Mouse (Mus musculus) left cerebral cortex, postnatal 36 days (tissue): ENCODE data around the gene Ak5. TPM values are rescaled to one million over a fixed set of nuclear protein-coding genes. Genes with fewer than 3 reads are reported as not detected.

ENCODE experiments used
- DNase-seq, 2 experiments: peaks; one replicate each; pipeline ENCODE4 v3.0.0; 2021 to 2022; ENCODE audit warnings: low spot score in 2 of 2, mixed read lengths in 1 of 2
- intact Hi-C: fragments of 180-260 bp; cut with DNase I; formaldehyde crosslinking; loops from one replicate; pipeline ENCODE4 v1.15.1; 2025
- total RNA-seq, 2 experiments: library from RNA; stranded (reverse); gene quantifications; 2 replicates each; pipeline ENCODE4 v1.2.3; 2021

Gene Ak5
- total RNA-seq, 2 experiments from 2014 or later, result 142 to 149 TPM

DNA sequence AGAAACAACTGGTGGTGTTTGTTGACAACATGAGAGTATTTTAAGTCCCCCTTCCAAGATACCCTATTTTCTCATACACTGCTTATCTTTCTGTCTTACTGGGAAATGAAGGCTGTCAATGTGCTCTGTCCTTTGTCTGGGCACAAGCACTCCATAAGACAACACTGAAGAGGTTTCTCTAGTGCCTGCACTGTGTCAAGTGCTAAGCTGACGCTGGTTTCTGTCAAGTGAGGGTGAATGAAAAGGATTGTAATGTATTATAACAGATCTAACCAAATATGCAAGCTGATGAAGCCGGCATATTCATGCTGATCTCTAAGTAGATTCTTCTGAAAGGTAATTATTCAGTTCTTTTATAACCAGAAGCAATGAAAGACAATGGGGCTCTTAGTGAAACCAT lies 174.3 kb downstream of the Ak5 start:
- no peak for DNase-seq
- intact Hi-C loops, result no loop called here

DNA sequence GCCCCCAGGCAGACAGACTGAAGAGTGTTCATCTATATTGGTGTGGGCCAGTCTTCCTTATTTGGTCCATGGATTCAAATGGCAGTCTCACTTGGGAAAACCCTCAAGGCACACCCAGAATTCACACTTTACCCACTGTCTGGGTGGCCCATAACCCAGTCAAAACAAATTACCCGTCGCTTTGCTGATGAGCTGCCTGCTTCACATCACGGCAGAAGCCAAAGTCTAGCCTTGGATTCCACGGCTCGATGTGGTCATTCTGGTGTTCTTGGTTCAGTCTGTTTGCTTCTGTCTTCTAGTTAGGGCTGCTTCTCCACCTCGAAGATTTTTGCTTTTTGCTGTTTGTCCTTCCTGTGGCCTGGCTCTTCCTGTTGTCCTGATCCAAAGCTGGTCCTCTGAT lies 175.9 kb downstream of the Ak5 start:
- intact Hi-C loops, result no loop called here

DNA sequence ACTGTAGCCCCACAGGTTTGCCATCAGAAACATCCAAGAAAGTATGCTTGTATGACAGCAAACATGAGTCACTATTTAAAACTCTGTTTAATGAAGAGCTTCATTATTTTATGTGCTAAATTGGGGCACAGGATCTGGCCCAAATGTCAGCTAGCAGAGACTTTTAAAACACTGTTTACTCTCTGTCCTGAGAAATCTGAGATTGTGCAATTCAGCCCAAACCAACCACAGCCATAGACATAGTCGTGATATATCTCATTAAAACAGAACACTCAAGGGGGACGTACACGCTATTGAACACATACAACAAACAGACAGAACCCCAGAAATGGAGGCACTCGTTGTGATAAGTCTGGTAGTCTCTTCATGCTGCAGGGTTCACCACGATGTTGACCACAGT lies 177.7 kb downstream of the Ak5 start:
- intact Hi-C loops, result no loop called here
- DNase-seq, result no peak

More for the DNA sequence above, 175.9 kb downstream of the Ak5 start:
- DNase-seq, result no peak

DNA sequence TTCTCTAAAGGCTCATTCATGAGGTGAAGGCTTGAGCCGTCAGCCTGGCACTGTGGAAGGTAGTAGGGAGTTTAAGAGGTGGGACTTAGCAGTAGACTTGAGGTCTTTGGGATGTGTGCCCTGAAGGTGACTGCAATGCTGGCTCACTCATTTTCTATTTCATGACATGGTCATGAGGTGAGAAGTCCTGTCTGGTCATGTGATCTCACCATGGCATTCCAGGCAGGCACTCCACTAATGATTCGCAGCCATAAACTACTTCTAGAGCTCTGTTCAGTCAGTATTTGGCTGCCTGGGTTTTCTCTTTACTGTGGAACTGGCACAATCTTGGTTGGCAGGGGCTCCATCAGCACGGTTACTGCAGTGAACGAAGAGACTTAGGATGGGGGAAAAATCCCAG lies 179.2 kb downstream of the Ak5 start:
- no peak for DNase-seq
- intact Hi-C loops, result no loop called here

DNA sequence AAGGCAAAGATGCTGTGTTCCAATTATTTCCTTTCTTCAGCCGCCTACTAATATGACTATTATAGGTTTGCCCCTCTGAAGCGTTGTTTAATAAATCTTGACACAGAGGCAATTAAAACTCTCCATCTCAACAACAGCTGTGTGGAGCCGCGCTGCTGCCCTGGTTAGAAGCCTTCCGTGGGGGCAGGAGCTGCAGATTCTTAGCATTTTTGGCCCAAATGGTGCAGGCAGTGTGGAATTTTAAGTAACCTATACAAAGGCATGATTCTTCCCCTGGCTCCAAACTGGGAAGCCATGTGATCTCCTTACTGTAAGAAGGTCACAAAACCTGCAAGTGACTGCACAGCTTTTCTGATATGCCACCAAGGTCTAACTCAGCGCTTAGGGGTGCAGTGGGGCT lies 184.0 kb downstream of the Ak5 start:
- peak in 1 of 2 experiments; percentile 35 for DNase-seq
- intact Hi-C loops, result loop anchor here (2.0 kb wide), 1 partner anchor 69 kb away; no protein-coding TSS in a partner anchor

DNA sequence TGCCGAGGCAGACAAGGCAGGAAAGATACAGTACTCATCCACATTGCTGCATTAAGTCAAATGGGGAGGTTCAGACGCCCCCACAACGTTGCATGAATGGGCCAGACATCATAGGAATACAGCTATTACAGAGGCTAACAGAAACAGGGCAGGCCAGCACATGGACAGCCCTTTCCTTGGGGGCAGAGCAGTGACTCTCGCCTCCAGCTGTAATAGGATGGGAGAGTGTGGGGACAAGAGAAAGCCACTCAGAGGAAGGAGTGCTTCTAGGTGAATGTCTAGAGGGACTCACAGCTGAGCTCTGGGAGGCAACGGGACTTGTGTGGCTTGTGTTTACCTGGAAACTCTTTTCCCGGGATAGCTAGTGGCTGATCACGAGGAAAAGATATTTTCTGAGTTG lies 184.4 kb downstream of the Ak5 start:
- DNase-seq, result no peak
- intact Hi-C loops, result loop anchor here (2.0 kb wide), 1 partner anchor 69 kb away; no protein-coding TSS in a partner anchor

DNA sequence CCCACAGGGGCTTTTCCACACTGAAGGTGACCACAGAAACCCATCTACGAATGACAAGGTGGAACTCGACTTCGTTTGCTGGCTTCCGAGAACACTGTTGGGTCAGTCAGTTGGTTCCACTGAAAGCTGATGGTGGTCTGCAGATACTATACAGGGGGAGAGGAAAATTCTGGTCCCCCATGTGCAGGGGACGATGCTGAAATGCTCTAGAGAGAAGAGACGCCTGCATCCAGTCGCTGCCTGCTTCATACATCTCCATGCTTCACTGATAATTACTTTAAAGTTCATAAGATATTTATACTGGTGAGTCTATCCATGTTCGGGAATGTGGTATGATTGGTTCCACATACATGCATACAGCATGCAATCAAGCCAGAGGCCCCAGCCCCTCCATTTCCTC lies 186.0 kb downstream of the Ak5 start:
- intact Hi-C loops, result no loop called here
- no peak for DNase-seq

DNA sequence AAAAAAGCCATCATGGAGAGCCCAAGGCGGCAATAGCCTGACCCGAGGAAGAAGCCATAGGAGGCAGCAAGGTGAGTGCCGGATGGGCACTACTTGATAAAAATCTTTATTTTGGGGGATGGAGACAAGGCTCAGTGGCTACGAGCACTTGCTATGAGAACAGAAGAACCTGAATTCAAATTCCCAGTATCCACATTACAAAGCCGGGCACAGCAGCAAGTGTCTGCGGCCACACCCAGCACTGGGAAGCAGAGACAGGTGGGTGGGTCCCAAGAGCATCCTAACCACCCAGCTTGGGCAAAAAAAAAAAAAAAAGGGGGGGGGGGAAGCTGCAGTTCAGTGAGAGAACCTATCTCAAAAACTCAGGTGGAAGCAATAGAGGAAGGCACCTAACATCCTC lies 187.8 kb downstream of the Ak5 start:
- no peak for DNase-seq
- intact Hi-C loops, result no loop called here

DNA sequence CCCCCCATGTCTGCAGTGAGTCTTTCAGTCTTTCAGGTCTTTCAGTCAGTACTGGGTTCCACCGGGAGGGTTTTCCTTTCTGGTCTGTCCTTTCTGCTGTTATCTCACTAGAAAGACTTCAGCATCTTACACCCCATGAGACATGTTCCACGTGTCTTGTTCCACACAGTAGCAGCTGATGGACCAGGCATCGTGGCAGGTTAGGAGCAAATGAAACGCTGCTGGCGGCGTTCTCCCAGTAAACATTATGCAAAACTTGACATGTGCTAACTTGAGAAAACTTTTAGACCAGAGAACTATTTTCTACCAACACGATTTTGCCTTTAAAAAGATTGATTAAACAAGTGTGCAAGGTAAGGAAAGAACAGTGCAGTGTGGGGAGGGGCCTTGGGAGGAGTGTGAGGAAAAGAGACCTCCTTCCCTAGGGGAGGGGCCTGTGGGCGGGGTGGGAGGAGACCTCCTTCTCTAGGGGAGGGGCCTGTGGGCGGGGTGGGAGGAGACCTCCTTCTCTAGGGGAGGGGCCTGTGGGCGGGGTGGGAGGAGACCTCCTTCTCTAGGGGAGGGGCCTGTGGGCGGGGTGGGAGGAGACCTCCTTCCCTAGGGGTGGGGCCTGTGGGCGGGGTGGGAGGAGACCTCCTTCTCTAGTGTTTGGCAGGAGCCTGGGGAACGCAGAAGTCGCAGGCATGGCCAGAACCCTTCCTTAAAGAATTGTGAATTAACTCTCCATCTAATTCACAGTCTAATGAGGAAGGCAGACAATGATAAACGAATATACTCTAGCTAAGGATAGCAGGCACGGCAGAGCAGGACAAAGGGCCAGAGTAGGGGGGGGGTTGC lies 189.3 kb downstream of the Ak5 start:
- DNase-seq, result no peak

DNA sequence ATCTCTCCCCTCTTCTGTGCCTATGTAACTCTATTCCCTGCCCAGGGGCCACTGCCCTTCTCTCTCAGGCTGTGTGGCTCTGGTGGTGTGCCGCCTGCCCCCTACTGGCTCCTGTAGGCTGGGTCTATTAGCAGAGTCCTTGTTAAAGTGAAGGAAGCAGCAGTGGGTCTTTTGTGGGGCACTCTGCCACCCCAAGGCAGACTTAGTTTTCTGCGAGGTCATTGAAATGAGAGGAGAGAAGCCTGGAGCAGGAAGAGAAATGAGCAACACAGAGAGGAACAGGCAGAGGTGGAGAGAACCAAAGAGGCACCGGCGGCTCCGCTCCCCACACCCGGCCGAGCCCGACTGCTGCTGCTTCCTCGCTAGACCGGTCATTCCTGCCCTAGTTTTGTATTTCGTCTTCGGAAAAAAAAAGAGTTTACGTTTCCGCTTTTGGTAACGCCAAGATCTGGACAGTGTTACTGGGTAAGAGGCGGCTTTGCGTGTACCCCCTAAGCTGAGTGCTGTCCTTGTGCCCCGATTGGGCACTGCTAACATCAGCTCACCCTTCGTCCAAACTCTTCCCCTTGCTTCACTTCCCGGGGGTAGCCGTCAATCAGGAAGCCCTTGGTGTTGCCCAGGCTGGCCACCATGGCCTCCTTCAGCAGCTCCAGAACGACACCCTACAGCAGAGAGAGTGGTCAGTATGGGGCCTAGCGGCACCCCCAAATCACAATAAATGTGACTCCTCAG lies 190.2 kb downstream of the Ak5 start:
- intact Hi-C loops, result loop anchor here (5.0 kb wide), 2 partner anchors 81 to 189 kb away; partner anchors contain the start of genes Ak5 and Zzz3
- peak in 1 of 2 experiments; percentile 32 for DNase-seq

More for the DNA sequence above, 189.3 kb downstream of the Ak5 start:
- intact Hi-C loops, result loop anchor here (5.0 kb wide), 2 partner anchors 82 to 188 kb away; partner anchors contain the start of genes Ak5 and Zzz3

DNA sequence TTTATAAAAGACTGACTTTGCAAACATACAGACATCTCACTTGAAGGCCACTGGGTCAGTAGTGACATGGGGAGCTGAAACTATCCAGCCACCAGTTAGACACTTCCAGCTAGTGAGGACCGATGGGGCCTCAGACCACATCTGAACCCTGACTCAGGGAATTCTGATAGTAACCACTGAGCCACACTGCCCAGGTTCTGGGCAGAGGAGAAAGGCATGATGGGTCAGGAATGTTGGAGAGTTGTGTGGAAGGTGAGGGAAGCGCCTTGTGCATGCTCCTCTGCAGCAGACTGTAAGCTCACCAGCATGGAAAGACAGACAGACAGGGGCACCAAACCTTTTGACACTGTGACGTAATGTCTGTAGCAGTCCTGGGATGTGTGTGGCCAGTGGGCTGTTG lies 192.3 kb downstream of the Ak5 start:
- intact Hi-C loops, result loop anchor here (2.0 to 5.0 kb wide), 3 partner anchors 79 to 273 kb away; partner anchors contain the start of genes Ak5 and Zzz3
- no peak for DNase-seq

DNA sequence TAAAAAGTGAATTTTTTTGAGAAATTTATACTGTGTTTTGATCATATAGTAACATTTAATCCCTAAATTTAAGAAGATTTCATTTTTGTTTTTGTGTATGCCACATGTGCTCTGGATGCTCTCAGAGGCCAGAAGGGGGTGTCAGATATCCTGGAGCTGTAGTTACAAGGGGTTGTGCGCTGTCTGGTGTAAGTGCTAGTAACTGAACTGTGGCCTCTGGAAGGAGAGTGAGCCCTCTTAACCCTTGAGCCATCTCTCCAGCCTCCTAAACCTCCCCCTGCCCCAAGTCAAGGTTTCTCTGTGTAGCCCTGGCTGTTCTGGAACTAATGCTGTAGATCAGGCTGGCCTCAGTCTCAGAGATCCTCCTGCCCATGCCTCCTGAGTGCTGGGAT lies 192.9 kb downstream of the Ak5 start:
- intact Hi-C loops, result loop anchor here (2.0 to 5.0 kb wide), 3 partner anchors 78 to 274 kb away; partner anchors contain the start of genes Ak5 and Zzz3
- no peak for DNase-seq

DNA sequence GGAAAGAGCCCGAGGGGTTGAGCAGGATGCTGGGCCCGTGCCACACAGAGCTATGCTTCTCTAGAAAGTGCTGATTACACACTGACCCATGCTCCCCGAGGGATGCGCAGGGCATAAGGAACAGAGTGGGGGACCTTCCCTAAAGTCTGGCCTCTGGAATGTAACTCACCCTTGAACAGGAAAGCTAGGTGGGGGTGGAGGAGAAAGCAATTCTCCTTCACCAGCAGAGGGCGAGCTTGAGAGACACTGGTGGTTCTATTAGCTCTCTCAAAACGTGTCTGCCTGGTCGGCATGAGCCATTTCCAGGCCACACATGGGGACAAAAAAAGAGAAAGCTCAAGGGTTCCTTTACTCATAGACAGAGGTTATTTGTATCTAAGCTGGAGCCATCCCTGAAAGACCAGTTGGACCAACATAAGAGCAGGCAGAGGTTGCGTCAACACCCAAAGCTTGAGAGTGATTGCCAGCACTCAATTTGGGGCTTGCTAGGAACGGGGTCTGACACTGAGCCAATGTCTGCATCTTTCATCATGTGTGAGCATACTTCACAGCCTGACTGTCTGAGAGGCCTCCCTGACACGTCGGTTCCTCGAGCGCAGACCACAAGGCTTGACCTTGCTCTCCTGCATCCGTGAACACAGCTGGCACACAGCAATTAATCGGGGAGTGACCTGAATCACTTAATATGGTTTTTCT lies 193.4 kb downstream of the Ak5 start:
- peak in 1 of 2 experiments; percentile 54 for DNase-seq
- intact Hi-C loops, result loop anchor here (2.0 to 5.0 kb wide), 3 partner anchors 77 to 274 kb away; partner anchors contain the start of genes Ak5 and Zzz3

DNA sequence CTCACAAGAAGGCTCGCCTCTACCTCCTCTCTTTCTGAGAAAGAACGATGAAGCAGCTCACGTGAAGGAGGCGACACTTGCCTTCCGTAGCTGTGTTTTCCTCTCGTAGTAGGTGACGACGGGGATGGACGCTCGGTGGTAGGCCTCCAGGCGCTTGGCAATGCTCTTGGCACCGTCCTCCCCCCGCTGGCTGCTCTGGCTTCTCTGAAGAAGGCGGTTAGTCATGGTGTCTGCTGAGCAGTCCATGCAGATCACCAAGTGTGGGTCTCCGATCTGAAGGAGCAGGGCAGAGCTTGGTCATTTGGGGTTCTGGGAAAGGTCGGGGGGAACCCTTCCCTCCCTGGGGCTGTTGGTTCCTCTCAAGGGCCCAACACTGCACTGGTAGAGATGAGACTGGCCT lies 195.5 kb downstream of the Ak5 start:
- intact Hi-C loops, result no loop called here
- no peak for DNase-seq

DNA sequence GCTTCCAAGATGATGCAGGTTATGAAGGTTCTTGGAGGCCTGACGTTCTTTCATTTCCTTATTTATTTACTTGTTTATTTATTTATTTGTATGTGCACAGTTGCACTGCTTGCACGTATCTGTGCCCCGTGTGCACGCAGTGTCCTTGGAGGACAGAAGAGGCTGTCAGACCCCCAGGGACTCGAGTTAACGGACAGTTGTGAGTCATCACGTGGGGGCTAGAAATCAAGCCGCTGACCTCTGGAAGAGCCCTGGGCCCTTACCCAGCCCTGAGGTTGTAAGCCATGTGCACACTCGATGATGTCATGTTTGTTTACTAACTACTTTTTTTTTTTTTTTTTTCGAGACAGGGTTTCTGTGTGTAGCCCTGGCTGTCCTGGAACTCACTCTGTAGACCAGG lies 197.8 kb downstream of the Ak5 start:
- intact Hi-C loops, result no loop called here
- DNase-seq, result no peak

DNA sequence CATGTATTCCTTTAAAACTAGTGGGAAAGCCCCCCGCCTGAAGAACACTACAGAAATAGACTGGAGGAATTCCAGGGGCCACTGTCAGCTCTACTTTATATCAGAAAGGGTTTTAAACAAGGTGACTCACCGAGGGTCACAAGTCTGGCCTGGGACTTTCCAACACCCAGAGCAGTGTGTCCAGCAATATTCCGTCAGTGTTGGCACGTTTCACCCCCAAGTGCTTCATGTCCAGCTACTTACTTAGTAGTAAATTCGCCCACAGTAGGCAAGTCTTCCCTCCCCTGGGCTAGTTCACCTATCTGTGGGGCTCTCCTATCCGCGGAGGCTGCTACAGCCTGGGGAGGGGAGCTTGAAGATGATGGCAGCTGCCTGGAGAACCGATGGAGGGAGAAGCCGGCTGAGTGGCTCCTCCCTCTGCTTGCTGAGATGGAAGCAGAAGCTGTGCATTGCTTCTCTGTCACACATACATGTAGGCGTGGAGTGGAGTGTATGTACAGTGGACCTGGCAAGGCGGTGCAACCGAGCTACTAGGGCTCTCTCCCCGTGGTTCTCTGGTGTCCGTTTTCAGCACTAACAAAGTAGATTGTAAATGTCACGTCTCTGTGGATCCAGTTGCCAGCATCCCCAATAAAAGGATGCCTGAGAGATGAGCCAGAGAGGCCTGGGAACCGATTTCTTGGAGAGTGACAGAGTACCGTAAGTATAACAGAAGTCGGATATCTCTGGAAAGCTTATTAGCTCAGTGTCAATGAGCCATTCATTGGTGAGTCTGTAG lies 198.5 kb downstream of the Ak5 start:
- no peak for DNase-seq
- intact Hi-C loops, result no loop called here

DNA sequence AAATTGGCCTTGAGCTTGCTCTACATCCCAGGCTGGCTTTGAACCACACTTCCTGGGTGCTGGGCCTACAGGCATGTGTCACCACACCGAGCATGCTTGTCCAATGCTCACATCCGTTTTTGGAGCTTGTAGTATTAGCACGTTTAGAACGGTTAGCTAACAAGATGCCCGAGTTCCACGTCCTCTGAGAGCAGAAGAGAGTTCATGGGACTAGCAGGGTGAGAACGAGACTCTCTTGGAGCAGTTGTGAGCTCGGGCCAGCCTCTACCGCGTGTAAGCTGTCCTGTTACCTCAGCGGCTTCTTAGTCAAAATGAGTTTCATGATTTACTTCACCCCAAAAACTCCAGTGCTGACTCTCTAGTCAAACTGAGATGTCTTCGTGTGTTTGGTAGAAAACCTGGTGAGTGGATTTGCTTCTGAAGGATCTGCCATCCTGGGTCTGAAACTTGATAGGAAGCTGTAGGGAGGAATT lies 199.6 kb downstream of the Ak5 start:
- intact Hi-C loops, result no loop called here
- no peak for DNase-seq

DNA sequence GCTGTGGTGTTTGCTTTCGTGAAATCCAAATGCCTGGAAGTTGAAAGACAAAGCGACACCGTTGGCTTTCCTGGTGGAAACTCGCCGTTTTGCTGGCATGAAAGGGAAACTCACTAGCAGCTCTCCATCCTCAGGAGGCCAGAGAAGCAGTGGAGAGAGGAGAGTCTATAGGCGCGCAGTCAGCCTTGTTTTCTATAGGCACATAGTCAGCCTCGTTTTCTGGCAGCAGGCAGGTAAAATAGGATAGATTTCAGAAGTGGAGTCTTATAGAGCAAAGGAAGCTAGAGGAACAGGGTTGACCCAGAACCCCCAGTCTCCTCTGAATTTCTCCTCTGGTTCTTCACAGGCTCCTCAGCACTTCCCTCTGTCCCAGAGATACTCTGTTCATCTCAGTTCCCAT lies 200.1 kb downstream of the Ak5 start:
- no peak for DNase-seq
- intact Hi-C loops, result no loop called here

DNA sequence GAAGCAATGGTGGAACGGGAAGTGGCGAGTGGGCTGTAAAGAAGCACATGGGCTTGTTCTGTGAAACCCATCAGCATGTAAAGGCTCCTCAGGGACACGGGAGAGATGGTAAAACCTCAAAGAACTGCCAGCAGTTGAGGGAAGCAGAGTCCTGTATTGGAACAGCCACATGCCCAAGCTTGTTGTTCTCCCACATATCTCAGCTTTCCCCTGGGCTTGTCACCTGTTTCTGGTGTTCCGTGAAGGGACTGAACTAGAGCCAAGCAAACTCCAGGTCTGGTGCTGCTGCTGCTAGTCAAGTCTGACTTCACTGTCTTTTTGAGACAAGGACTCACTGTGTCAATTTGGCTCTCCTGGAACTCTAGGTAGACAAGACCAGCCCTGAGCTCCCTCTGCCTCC lies 200.8 kb downstream of the Ak5 start:
- intact Hi-C loops, result no loop called here
- no peak for DNase-seq
